Mouse (Mus musculus): Measurements from ENCODE around the gene Stpg3. TPM values are rescaled to one million over a fixed set of nuclear protein-coding genes. Genes with fewer than 3 reads are reported as not detected.

The Stpg3 gene
- total and polyA plus RNA-seq, 3 experiments = 0.07 TPM; not detected in 2

DNA sequence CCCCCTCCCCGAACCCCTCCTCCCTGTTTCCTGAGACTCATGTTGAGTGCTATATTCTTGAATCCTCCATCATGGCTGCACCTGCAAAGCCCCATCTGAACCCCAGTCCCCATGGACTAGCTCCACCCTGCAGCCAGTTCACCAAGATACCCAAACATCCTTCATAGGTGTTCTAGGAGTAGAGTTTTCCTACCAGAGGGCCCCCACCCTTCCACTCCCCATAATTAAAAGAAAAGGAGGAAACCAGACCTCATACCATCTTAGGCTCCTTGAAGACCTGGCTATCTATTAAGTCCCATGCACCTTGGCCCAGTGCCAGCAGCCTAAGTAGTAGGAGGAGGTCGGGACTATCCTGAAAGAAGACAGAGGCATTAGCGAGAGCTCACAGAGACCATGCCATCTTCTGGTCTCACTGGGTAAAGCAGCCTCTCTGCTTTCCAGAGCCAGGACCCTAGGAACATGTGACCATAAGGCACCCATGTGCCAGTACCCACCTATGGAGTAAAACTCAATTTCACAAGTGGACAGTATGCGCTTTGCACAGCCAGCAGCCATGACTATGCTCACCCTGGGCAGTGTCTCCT is 10.7 kb downstream of the Stpg3 start:
- Histone ChIP-seq H3K9me3 (replicated peaks; ENCODE audit: insufficient read depth, low read length) (no peaks in the 10 kb centered on the region), H3K27ac (ENCODE audit: control insufficient read depth, low read depth, low read length) (no peak overlapping the region), H3K4me3 (ENCODE audit: control insufficient read depth in 1 of 2, insufficient read depth in 1 of 2, low read depth in 2 of 2, low read length in 2 of 2) (no peak overlapping the region), H3K27me3 (ENCODE audit: control insufficient read depth in 1 of 2, insufficient read depth in 2 of 2, low read length in 2 of 2) (no peaks in the 10 kb centered on the region), H3K9ac (ENCODE audit: control insufficient read depth, low read depth, low read length, poor library complexity, severe bottlenecking) (no peak overlapping the region), H3K79me2 (ENCODE audit: control insufficient read depth, insufficient read depth, low read length, poor library complexity) (peaks cover 2% of the 10 kb centered on the region; the same call in 1 of the 2 replicates), H3K4me1 (ENCODE audit: control insufficient read depth in 1 of 2, insufficient read depth in 2 of 2, low read length in 2 of 2) (peaks cover 5 to 11% of the 10 kb centered on the region in 2 experiments; a peak in 3 of 4 replicates), H3K36me3 (ENCODE audit: control insufficient read depth in 1 of 2, insufficient read depth in 2 of 2, low read length in 2 of 2) (peaks cover 7 to 9% of the 10 kb centered on the region in 2 experiments)
- TF ChIP-seq MAX (IDR thresholded peaks at IDR 0.05; ENCODE audit: low read length) = peak; percentile 66
- TF ChIP-seq KAT2A (conservative IDR thresholded peaks at IDR 0.05; ENCODE audit: low read depth, low read length) = no peak
- no peak for TF ChIP-seq USF2 (IDR thresholded peaks at IDR 0.05; ENCODE audit: borderline replicate concordance in 1 of 2, insufficient read depth in 1 of 2, low read depth in 1 of 2, low read length in 2 of 2)
- TF ChIP-seq POLR2AphosphoS2 (IDR thresholded peaks at IDR 0.05; ENCODE audit: low read length) = no peak
- TF ChIP-seq EP300 (IDR thresholded peaks at IDR 0.05; ENCODE audit: low read depth in 1 of 2, low read length in 2 of 2) = peak; percentile 32 to 39
- peak; percentile 71 for TF ChIP-seq SMC3 (IDR thresholded peaks at IDR 0.05; ENCODE audit: low read depth, low read length)
- TF ChIP-seq TCF12 (IDR thresholded peaks at IDR 0.05; ENCODE audit: low read depth, low read length) = 0 out of 2 replicates have a peak, but pooled peaks have one; percentile 28
- peak; percentile 31 to 61 (median 35); a peak in 4 of 6 replicates for TF ChIP-seq CTCF (IDR thresholded peaks at IDR 0.05 in 2 of 3, conservative IDR thresholded peaks at IDR 0.05 in 1 of 3; ENCODE audit: control insufficient read depth in 1 of 3, insufficient read depth in 1 of 3, low read depth in 2 of 3, low read length in 3 of 3, poor library complexity in 1 of 3, severe bottlenecking in 1 of 3)
- TF ChIP-seq USF1 (IDR thresholded peaks at IDR 0.05; ENCODE audit: low read depth, low read length) = peak; percentile 70
- TF ChIP-seq MYC (IDR thresholded peaks at IDR 0.05; ENCODE audit: low read depth, low read length) = peak; percentile 65; the same call in 1 of the 2 replicates
- peak; percentile 30 for TF ChIP-seq TAL1 (IDR thresholded peaks at IDR 0.05; ENCODE audit: low read length)
- peak; percentile 50; the same call in 1 of the 2 replicates for TF ChIP-seq MXI1 (IDR thresholded peaks at IDR 0.05; ENCODE audit: low read depth, low read length)
- no peak for TF ChIP-seq MAZ (IDR thresholded peaks at IDR 0.05; ENCODE audit: low read depth, low read length)
- no peak for TF ChIP-seq NRF1 (IDR thresholded peaks at IDR 0.05; ENCODE audit: insufficient read depth, low read depth, low read length, poor library complexity, severe bottlenecking)
- no peak for TF ChIP-seq JUND (IDR thresholded peaks at IDR 0.05; ENCODE audit: low read depth, low read length)
- TF ChIP-seq RAD21 (IDR thresholded peaks at IDR 0.05; ENCODE audit: low read depth, low read length) = peak; percentile 25
- TF ChIP-seq SIN3A (IDR thresholded peaks at IDR 0.05; ENCODE audit: low read length) = peak; percentile 38; the same call in 1 of the 2 replicates
- peak; percentile 87 for DNase-seq (ENCODE audit: low read depth, low spot score)

DNA sequence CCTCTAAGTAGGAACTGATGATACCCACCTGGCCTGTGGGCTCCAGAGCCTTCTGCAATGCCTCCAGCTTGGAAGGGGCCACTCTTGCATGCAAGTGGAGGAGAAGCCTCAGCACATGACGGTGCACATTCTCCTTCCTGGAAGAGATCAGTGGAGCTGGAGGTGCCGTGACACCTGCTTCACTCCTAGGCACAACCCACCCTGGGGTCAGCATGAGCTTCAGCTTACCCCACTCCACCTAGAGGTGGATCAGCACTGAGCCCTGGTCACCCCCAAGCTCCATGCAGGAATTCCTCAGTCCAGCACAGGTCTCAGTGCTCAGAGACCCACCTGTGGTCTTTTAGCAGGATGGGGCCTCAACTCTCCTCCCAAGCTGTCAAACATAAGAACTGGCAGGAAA is 13.8 kb downstream of the Stpg3 start:
- peaks cover 6 to 12% of the 10 kb centered on the region in 2 experiments; a peak in 3 of 4 replicates for H3K36me3 ChIP-seq (ENCODE audit: control insufficient read depth in 1 of 2, insufficient read depth in 2 of 2, low read length in 2 of 2)
- H3K27me3 ChIP-seq (ENCODE audit: control insufficient read depth in 1 of 2, insufficient read depth in 2 of 2, low read length in 2 of 2) = no peaks in the 10 kb centered on the region
- no peak overlapping the region for H3K27ac ChIP-seq (ENCODE audit: control insufficient read depth, low read depth, low read length)
- no peak for TF ChIP-seq POLR2AphosphoS5 (IDR thresholded peaks at IDR 0.05; ENCODE audit: borderline replicate concordance, low read depth, low read length)
- TF ChIP-seq ZMIZ1 (IDR thresholded peaks at IDR 0.05; ENCODE audit: low read depth, low read length) = no peak
- no peak for TF ChIP-seq NRF1 (IDR thresholded peaks at IDR 0.05; ENCODE audit: insufficient read depth, low read depth, low read length, poor library complexity, severe bottlenecking)
- no peak for TF ChIP-seq CTCF (IDR thresholded peaks at IDR 0.05 in 2 of 3, conservative IDR thresholded peaks at IDR 0.05 in 1 of 3; ENCODE audit: control insufficient read depth in 1 of 3, insufficient read depth in 1 of 3, low read depth in 2 of 3, low read length in 3 of 3, poor library complexity in 1 of 3, severe bottlenecking in 1 of 3)
- no peak for TF ChIP-seq HCFC1 (IDR thresholded peaks at IDR 0.05; ENCODE audit: low read depth, low read length)
- no peak for TF ChIP-seq MYB (IDR thresholded peaks at IDR 0.05; ENCODE audit: low read depth, low read length)
- no peak for TF ChIP-seq ZNF384 (IDR thresholded peaks at IDR 0.05; ENCODE audit: low read depth, low read length)
- no peak for TF ChIP-seq GABPA (IDR thresholded peaks at IDR 0.05; ENCODE audit: low read depth, low read length)
- TF ChIP-seq RCOR1 (IDR thresholded peaks at IDR 0.05; ENCODE audit: low read depth, low read length) = no peak
- no peak for TF ChIP-seq MYC (IDR thresholded peaks at IDR 0.05; ENCODE audit: low read depth, low read length)
- TF ChIP-seq NELFE (IDR thresholded peaks at IDR 0.05; ENCODE audit: low read depth, low read length) = no peak
- H3K4me3 ChIP-seq (ENCODE audit: control insufficient read depth in 1 of 2, insufficient read depth in 1 of 2, low read depth in 2 of 2, low read length in 2 of 2) = no peak overlapping the region
- H3K4me1 ChIP-seq (ENCODE audit: control insufficient read depth in 1 of 2, insufficient read depth in 2 of 2, low read length in 2 of 2) = peaks cover 8 to 23% of the 10 kb centered on the region in 2 experiments
- peaks cover under 1% of the 10 kb centered on the region; the same call in 1 of the 2 replicates for H3K79me2 ChIP-seq (ENCODE audit: control insufficient read depth, insufficient read depth, low read length, poor library complexity)
- no peaks in the 10 kb centered on the region for H3K9me3 ChIP-seq (replicated peaks; ENCODE audit: insufficient read depth, low read length)
- no peak for DNase-seq (ENCODE audit: low read depth, low spot score)
- no peak overlapping the region for H3K9ac ChIP-seq (ENCODE audit: control insufficient read depth, low read depth, low read length, poor library complexity, severe bottlenecking)
